Mouse (Mus musculus) testis, adult 2 months (tissue): ENCODE measurements around the gene Gm20388.

ENCODE experiments used
- CTCF ChIP-seq: fragments of 200-500 bp; IDR thresholded peaks from 2 replicates; pipeline ENCODE4 v1.5.1; 2012; ENCODE audit warnings: low read depth, mild to moderate bottlenecking, inconsistent platforms, low read length, moderate library complexity; ENCODE audit not compliant: control insufficient read depth, insufficient read depth, insufficient replicate concordance
- POLR2A ChIP-seq: fragments of 200-500 bp; IDR thresholded peaks from 2 replicates; pipeline ENCODE4 v1.6.1; 2012; ENCODE audit warnings: low read depth, mild to moderate bottlenecking, inconsistent platforms, low read length, moderate library complexity; ENCODE audit not compliant: control insufficient read depth

DNA sequence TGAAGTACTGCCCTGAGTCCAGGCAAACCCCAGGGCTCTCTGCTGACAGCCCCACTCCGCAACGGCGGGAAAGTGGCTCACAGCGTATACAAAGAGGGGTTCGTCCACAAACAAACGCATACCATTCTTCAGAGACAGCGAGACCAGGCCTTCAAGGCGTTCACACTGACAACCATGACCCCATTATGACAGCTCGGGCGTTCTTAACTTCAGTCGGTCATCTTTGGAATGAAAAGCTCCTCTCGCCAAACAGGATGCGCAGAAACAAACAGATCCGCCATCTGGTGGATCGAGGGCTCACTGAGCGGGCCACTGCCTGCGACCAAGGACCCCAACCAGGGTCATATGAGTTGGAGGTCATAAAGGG lies 3947.9 kb downstream of the Gm20388 start:
- TF ChIP-seq CTCF (no peak), POLR2A (peak; percentile 27; the same call in 1 of the 2 replicates)
